Mouse (Mus musculus) MEL-GATA-1-ER (cell line): ENCODE measurements around the gene Rbfox1.

Source experiments
- DNase-seq: peaks from one replicate; pipeline ENCODE4 v3.0.0-alpha.2; 2012; ENCODE audit warnings: low read depth; ENCODE audit errors: extremely low read depth

Rbfox1 gene

GRCm38 (mm10) chr16:7139480-7139879 is 1254.3 kb downstream of the Rbfox1 start:
- DNase-seq = no peak

DNA sequence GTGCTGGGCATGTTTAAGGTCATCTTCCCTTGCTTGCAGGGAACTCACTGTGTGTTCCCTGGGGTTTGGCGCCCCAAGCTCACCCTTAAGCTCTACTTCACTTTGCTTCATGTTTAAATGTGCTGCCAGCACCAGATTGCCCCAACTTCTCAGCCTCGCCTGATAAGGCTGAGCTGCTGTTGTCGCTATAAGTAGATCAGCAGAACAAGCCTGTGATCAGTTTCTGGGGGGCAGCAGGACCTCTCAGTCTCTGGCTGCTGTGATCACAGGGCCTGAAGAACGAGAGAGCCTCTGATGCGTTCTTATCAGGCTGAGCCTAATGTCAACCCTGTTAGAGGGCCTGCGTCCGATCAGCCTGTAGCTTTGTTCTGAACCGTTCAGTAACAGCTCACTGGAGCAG is 1255.8 kb downstream of the Rbfox1 start:
- DNase-seq = no peak

DNA sequence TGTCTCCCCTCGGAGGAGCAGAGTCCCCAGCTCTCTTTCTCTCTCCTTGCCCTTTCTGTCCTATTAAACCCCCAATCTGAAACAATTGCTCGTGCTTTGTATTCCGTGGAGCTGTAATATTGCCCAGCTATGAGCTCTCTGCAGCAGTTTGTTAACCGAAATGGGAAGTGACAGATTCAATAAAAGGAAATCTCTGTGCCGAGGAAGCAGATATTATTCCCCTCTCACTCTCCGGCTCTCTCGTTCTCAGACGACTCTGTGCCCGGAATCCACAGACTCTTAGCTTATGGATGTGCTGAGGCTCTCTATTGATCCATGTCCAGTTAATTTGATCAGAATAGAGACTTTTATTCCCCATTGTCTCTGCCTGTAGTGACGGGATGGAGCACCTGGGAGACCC is 1260.3 kb downstream of the Rbfox1 start:
- DNase-seq = no peak

DNA sequence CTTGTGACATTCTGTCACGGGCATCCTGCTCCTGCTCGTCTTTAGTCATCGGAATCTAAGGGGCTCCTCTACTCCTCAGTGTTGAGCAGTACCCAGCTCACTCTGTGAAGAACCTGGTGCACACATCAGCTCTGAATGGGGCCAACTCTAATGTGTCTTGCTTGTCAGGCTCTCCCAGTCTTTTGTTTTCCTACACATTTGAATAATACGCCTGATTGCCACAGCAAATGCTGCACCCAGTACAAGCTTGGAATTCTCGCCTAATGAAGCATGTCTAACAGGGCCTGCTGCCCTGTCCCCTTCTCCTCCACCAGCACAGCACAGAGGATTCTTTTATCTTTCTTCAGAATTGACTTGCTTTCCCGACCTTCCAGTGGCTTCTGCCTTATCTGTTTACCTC is 1261.3 kb downstream of the Rbfox1 start:
- no peak for DNase-seq

GRCm38 (mm10) chr16:7147884-7148283 is 1262.7 kb downstream of the Rbfox1 start:
- DNase-seq = no peak

- no peak for DNase-seq
These were observed 1264.1 kb downstream of the Rbfox1 start for GRCm38 (mm10) chr16:7149106-7149899.

DNA sequence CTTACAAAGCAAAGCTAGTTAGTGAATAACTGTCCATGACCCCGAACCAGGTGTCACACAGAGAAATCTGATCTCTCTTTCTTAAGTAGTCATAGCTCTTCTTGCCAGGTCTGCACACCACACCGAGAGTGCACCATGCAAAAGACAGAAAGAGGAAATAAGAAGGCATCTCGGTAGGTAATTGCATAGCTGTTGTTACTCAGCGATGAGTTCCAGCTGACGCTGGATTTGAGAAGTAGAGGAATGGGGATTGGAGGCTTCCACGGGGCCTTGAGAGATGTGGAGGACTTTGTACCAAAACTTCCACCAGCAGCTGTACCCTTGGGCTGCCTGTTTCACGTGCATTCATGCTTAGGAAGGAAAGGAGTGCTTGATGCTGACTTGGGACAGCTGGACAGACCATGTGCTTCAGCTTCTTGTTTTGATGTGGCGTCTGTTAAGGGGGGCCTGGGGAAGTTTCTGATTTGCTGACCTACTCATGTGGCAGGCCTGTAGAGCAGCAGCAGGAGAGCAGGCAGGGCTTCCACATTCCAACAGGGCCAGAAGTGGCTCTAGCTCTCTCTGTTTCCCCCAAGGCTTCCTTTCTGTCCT is 1265.1 kb downstream of the Rbfox1 start:
- DNase-seq = no peak

DNA sequence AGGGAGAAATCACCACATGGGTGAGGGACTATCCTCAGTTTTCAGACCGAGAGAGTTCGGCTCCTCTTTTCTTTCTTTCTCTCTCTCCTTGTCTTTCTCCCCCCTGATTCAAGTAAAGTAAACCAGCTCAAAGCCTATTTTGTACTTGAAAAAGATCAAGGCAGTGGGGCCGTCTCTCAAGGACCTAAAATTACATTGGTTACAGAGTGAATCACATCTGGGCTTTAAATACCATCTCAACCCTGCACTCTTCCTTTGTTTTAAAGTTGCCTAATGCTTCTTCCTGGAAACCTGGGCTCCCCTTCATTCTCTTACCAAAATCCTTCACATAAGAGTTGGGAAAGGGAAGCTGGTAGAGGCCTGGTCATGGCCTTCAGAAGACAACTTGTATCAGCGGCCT is 1267.2 kb downstream of the Rbfox1 start:
- DNase-seq = no peak

DNA sequence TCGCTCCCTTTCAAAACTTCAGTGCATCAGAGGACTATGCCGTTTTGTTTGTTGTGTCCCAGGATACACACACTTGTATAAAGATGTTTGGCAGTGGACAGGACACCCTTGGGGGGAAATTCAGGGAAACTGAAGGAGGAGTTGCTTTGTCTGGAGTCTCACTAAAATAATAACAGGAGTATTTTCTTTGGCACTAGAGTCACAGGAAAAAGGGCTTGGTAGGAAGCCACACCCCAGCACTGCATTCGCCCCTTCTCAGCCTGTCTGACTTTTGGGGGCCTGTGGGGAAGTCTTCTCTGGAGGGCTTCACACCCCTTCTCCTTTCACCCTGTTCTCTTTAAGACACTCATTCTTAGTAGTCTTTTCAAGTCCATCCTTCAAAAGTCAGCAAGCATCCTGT is 1269.5 kb downstream of the Rbfox1 start:
- no peak for DNase-seq

- no peak for DNase-seq
These were observed 1274.0 kb downstream of the Rbfox1 start for GRCm38 (mm10) chr16:7158856-7159826.

DNA sequence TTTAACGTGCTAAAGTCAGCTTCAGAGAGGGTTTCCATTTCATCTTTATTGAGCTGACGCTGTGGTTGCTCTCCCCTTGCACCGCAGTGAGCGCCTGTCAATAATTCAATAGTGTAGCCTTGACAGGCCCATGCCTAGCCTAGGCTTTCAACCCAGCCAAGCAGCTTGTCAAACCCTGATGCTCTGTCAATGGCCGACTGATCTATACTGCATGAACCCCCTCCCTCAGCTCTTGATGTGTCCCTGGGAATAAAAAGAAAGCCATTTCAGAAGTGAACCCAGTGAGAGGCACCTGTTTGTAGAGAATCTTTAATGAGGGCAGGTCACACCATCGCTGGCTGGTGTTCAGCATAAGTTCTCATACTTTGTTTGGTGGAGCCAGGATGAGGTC is 1274.7 kb downstream of the Rbfox1 start:
- no peak for DNase-seq

DNA sequence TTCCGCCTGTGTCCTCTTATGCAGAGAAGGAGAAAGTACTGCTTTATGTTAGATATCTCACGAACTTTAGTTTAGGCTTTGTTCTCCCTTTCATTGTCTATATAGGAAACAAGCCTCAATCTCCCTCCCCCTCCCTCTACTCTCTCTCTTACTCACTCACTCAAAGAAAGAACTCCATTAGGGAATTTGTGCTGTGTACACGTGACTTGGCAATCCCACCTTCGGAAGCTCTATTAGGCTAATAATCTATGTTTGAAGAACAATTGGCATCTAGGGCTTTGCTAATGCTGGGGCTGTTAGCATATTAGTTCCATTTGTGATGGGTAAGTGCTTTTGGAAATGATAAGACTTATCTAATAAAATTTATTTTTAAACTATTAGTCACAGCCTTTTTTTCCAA is 1277.0 kb downstream of the Rbfox1 start:
- DNase-seq = no peak

DNA sequence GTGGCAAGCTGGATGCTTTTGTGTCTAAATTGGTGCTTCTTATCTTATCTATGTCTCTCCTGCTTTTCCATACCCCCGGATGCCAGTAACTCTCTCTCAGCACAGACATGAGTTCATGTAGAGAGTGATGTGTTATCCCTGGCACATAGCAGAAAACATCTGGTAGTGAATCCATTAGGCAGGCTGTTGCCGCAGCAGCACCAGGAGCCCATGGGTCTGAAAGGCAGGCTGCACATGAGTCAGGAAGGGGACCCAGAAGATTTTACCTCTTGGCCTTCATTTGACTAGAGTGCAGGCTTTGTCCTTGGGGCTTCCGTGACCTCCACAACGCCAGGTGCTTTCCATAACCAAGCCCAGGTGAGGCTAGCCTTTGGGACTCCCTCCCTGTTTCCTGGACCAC is 1278.5 kb downstream of the Rbfox1 start:
- no peak for DNase-seq

DNA sequence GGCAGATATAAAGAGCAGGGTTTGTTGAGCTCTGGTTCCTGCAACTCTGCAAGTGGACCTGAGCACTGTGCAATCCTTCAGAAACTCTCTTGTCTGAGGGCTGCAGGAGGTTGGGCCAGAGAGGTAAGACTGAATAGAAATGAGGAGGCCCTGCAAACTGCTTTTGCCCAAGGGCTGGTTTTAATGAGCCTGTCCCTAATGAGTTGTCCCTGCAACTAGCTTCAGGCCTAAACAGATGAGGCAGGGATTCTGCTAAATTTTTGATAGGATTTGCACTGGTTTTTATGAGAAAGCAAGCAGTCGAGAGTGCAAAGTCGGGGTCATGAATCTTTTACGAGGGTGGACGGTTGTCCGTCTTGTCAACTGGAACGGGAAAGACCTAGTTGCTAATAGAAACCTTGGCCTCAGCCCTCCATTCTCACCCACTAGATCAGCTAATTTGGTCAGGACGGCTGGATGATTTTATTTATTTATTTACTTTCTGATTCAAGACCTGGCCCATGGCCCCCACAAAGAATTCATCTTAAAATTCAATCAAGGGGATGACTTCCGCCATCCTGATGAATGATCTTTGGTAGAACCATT is 1279.1 kb downstream of the Rbfox1 start:
- DNase-seq = no peak

DNA sequence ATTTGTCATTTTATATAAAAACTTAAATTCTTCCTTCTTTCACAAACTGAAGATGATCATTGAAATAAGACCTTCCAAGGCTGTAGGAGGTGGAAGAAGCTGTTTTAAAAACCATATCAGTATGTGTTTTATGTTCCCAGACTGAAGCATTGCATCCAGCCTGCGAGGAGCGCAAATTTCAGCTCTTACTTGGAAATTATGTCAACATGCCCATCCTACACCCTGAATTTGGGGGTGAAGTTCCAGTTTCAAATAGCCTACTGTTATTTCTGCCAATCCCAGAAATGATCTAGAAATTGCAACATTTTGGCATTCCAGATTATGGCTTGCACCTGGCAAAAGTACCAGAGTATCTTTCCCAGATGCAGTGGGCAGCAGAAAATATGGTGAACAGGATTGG is 1290.8 kb downstream of the Rbfox1 start:
- DNase-seq = no peak

GRCm38 (mm10) chr16:7187788-7188187 is 1302.6 kb downstream of the Rbfox1 start:
- no peak for DNase-seq

- DNase-seq = no peak
These were observed 1308.4 kb downstream of the Rbfox1 start for GRCm38 (mm10) chr16:7193535-7193934.

DNA sequence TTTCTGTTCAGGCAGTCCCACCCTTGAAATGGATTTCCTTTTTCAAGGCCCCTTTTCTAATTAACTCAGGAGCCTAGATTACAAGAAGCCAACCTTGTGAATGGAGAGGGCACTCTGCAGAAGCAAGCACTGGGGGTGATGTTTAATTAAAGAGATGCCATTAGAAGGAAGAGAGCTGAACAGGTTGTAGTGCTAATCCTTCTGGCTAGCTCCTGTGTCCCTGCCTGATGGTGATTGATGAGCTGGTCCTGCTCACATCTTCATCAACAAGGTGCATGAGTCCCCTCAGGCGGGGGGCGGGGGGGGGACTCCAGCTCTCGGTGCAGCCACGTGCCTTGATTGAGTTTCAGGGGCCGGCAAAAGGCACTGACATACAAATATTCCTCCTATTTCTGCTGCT is 1312.8 kb downstream of the Rbfox1 start:
- DNase-seq = no peak

- DNase-seq = no peak
These were observed 1315.1 kb downstream of the Rbfox1 start for GRCm38 (mm10) chr16:7200239-7200638.

DNA sequence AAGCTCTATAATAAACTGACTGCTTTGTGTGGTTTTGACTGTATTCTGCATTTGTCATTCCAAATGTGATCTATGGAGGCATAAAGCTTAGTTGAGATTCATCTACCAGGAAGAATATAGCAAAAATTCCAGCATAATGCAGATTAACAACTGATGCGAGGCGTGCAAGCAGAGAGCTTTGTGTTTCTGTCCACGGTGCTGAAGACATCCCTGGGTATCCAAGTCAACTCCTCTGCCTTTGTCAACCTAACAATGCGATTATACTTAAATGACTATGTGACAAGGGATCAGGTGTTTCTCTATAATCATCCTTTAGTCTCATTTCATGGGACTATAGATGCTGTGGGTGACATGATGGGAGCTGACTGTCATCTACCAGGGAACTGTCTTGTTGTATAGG is 1316.7 kb downstream of the Rbfox1 start:
- DNase-seq = no peak

DNA sequence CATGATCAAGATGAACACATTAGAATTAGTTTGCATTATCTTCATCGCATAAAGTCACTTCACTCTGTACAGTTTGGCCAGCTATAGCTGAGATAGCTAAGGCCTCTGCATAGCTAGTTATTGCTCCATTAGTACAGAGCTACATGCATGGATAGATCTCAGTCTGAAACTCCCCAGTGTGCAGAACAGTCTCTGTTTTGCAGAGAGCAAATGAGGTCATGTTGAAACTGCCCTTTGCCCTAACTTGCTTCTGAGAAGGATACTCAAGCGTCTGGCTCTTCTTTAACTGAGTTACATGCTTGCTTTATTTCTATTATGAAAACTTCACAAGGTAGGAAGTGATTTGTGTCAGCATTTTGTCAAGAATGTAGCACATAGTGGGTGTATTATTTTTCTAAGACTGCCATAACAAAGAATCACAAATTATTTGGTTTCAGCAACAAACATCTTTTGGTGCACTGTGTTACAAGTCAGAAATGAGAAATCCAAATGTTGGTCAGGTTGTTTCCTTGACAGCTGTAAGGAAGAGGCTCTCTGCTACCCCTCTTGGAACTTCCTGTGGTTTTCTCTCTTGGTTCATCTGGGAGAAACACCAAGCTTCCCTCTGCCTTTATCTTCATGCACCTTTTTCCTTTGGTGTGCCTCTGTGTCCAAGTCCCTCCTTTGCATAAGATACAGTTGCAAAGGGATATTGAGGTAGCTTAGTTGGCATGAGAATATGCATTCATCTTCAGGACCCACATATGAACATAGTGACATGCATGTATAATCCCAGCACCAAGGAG is 1321.2 kb downstream of the Rbfox1 start:
- no peak for DNase-seq
